Mouse (Mus musculus) spleen, adult 2 months (tissue): Measurements from ENCODE around the gene Cdkl3.

Experiments
- CTCF ChIP-seq: fragments of 200-500 bp; IDR thresholded peaks from 2 replicates; pipeline ENCODE4 v1.5.1; 2011; ENCODE audit warnings: mild to moderate bottlenecking, inconsistent platforms; ENCODE audit not compliant: insufficient read depth, insufficient read length, insufficient replicate concordance; ENCODE audit errors: extremely low read depth
- POLR2A ChIP-seq: fragments of 200-500 bp; IDR thresholded peaks from 2 replicates; pipeline ENCODE4 v1.6.1; 2011; ENCODE audit warnings: low read depth, low read length, inconsistent platforms

GRCm38 (mm10) chr11:51969511-51969910, 34.5 kb upstream of the Cdkl3 start:
- TF ChIP-seq CTCF (no peak), POLR2A (no peak)
